Mouse (Mus musculus) kidney, adult 2 months (tissue): Measurements from ENCODE around the gene Chid1.

Source experiments
- CTCF ChIP-seq: fragments of 200-500 bp; conservative IDR thresholded peaks from 2 replicates; pipeline ENCODE4 v1.5.1; 2011; ENCODE audit warnings: low read depth, mild to moderate bottlenecking, control low read depth, low read length, moderate library complexity, mixed read lengths; ENCODE audit not compliant: insufficient read depth, insufficient read length
- POLR2A ChIP-seq: fragments of 200-500 bp; IDR thresholded peaks from one replicate; pipeline ENCODE4 v1.6.1; 2011; ENCODE audit warnings: low read depth, low read length, control low read depth

DNA sequence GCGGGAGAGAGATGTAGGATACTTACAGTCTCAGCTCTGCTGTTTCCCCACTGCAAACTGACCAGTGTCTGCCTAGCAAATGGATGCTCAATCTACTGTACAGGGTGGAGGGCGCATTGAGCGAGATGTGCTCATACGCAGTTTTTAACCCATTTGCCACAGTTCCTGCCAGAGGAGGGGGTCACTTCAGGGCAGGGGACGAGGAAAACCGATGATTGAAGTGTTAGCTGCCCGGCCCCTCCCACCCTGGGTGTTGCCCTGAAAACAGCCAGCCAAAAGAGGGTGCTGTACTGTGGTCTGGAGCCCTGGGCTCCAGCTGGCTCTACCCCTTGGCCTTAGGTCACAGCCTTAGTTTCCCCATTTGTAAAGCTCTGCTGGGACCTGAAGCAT, 62.7 kb downstream of the Chid1 start:
- TF ChIP-seq CTCF: no peak
- TF ChIP-seq POLR2A: no peak
